Mouse (Mus musculus) liver, embryonic 16.5 days (tissue): ENCODE results near the gene Upf2. TPM values are rescaled to one million over a fixed set of nuclear protein-coding genes. Genes with fewer than 3 reads are reported as not detected.
A peak's percentile ranks its signal among the peaks of the same experiment; 100 is the strongest.

Source experiments
- ATAC-seq: fragments of 200-750 bp; cut with Nextera tagmentation; 2 replicates; pipeline ENCODE4 v1.8.0; 2017; ENCODE audit warnings: low read depth, mild to moderate bottlenecking, moderate number of reproducible peaks, moderate library complexity
- H3K27ac ChIP-seq: fragments of 300-500 bp; sonication (generic); 2 replicates; pipeline ENCODE4 v1.5.1; 2014; ENCODE audit warnings: mild to moderate bottlenecking, low read length
- H3K27me3 ChIP-seq: fragments of 300-500 bp; sonication (generic); 2 replicates; pipeline ENCODE4 v1.6.1; 2014; ENCODE audit warnings: low read depth, low read length, mixed read lengths; ENCODE audit not compliant: control insufficient read depth, insufficient read depth
- H3K36me3 ChIP-seq: fragments of 300-500 bp; sonication (generic); 2 replicates; pipeline ENCODE4 v1.6.1; 2014; ENCODE audit warnings: mild to moderate bottlenecking; ENCODE audit not compliant: control insufficient read depth, insufficient read depth
- H3K4me1 ChIP-seq: fragments of 300-500 bp; sonication (generic); 2 replicates; pipeline ENCODE4 v1.6.1; 2014; ENCODE audit warnings: low read depth, low read length, mixed read lengths; ENCODE audit not compliant: control insufficient read depth
- H3K4me2 ChIP-seq: fragments of 300-500 bp; sonication (generic); 2 replicates; pipeline ENCODE4 v1.6.1; 2014; ENCODE audit warnings: low read depth, low read length, mixed read lengths
- H3K4me3 ChIP-seq: fragments of 300-500 bp; sonication (generic); 2 replicates; pipeline ENCODE4 v1.5.1; 2014; ENCODE audit warnings: low read depth, mild to moderate bottlenecking, low read length
- H3K9ac ChIP-seq: fragments of 300-500 bp; sonication (generic); 2 replicates; pipeline ENCODE4 v1.6.1; 2014; ENCODE audit warnings: low read depth, low read length
- H3K9me3 ChIP-seq: fragments of 300-500 bp; sonication (generic); replicated peaks from 2 replicates; pipeline ENCODE4 v1.6.1; 2016; ENCODE audit warnings: low read length; ENCODE audit not compliant: control insufficient read depth
- whole genome bisulfite sequencing: fragments of 180-500 bp; shearing (Covaris S2); extraction: QIAGEN DNeasy Blood & Tissue Kit; methylation state at CpG from one replicate; pipeline ENCODE4 v1.1.7; 2014; ENCODE audit not compliant: insufficient replicate concordance; 5-methylcytosine and 5-hydroxymethylcytosine counted together
- polyA plus RNA-seq: library from polyadenylated mRNA; unstranded; fragments of >200 nt; fragmentation: Nextera tagmentation; extraction: Ambion mirVana; gene quantifications from 2 replicates; pipeline ENCODE4 v1.2.1, GENCODE M21; 2015

Upf2 gene
- polyA plus RNA-seq, 1 experiment from 2014 or later = 4.1 TPM

DNA sequence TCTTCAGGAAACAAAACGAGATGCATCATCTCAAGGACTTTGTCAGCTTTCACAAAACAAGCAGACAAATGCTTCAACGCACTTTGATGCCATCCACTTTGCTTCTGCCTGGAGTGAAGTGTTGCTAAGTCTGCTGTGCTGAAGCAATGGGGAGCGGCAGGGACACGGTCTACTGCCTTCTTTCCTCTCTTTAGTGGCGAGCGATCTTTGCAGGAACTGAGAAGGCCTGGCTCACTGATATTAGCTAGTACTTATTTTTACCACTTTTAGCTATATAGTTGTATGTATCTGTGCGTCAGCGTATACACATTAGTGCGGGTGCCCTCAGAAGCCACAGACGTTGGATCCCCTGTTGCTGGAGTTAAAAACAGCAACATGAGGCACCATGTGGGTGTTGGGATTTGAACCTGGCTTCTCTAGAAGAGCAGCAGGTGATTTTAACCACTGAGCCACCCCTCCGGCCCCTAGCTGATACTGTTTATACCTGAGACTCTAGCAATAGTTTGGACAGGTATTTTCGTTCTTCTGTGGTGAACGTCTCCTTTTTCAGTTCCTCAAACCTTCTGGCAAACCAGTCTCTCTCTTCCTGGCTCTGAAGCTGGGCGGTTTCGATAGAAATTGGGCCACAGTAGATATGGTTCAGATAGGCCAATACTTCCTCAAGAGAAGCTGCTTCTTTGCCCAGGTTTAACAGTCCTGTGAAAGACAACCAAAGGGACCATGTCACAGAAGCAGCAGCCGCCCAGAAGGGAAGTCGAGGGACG, 20.8 kb upstream of the Upf2 start:
- Histone ChIP-seq H3K27ac (no peak overlapping the region), H3K4me2 (no peak overlapping the region), H3K4me3 (no peak overlapping the region), H3K27me3 (no peaks in the 10 kb centered on the region), H3K9ac (no peak overlapping the region), H3K4me1 (no peaks in the 10 kb centered on the region), H3K36me3 (no peaks in the 10 kb centered on the region; the same call in 1 of the 2 replicates), H3K9me3 (no peaks in the 10 kb centered on the region)
- no peak for ATAC-seq
- 54% methylated on average over 18 of the region's 18 CpGs for WGBS

- 82% methylated on average over 5 of the region's 5 CpGs for WGBS
Observed at GRCm38 (mm10) chr2:5931938-5932337, 19.3 kb upstream of the Upf2 start.

DNA sequence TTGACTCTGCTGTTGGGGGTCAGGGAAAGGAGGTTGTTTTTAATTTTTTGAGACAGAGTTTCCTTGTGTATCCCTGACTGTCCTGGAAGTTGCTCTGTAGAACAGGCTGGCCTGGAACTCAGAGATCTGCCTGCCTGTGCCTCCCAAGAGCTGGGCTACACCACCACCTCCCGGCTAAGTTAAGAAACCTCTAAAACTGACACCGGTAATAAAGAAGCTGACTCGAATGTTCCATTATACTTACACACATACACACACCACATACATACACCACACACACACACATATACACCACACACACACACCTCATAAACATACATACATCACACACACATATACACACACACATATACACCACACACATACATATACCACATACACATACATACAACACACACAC, 16.3 kb upstream of the Upf2 start:
- Histone ChIP-seq H3K9me3 (no peaks in the 10 kb centered on the region), H3K4me1 (peaks cover 7% of the 10 kb centered on the region), H3K27me3 (no peaks in the 10 kb centered on the region), H3K4me3 (no peak overlapping the region), H3K4me2 (no peak overlapping the region), H3K27ac (no peak overlapping the region), H3K9ac (no peak overlapping the region), H3K36me3 (no peaks in the 10 kb centered on the region)
- ATAC-seq = no peak
- WGBS = 82% methylated on average over 3 of the region's 3 CpGs

More at GRCm38 (mm10) chr2:5931938-5932337, 19.3 kb upstream of the Upf2 start:
- no peak overlapping the region for H3K4me3 ChIP-seq
- H3K36me3 ChIP-seq = no peaks in the 10 kb centered on the region; the same call in 1 of the 2 replicates
- H3K4me1 ChIP-seq = no peaks in the 10 kb centered on the region
- no peak for ATAC-seq
- H3K9ac ChIP-seq = no peak overlapping the region
- H3K27me3 ChIP-seq = no peaks in the 10 kb centered on the region
- H3K27ac ChIP-seq = no peak overlapping the region
- no peaks in the 10 kb centered on the region for H3K9me3 ChIP-seq
- H3K4me2 ChIP-seq = no peak overlapping the region

GRCm38 (mm10) chr2:5936068-5936467, 15.2 kb upstream of the Upf2 start:
- H3K36me3 ChIP-seq = no peaks in the 10 kb centered on the region
- H3K27ac ChIP-seq = no peak overlapping the region
- H3K4me2 ChIP-seq = no peak overlapping the region
- H3K4me3 ChIP-seq = no peak overlapping the region
- H3K9me3 ChIP-seq = no peaks in the 10 kb centered on the region
- no peak overlapping the region for H3K9ac ChIP-seq
- no peak; the same call in 1 of the 2 replicates for ATAC-seq
- peaks cover 7% of the 10 kb centered on the region for H3K4me1 ChIP-seq
- H3K27me3 ChIP-seq = no peaks in the 10 kb centered on the region
- WGBS = 68% methylated on average over 6 of the region's 6 CpGs

DNA sequence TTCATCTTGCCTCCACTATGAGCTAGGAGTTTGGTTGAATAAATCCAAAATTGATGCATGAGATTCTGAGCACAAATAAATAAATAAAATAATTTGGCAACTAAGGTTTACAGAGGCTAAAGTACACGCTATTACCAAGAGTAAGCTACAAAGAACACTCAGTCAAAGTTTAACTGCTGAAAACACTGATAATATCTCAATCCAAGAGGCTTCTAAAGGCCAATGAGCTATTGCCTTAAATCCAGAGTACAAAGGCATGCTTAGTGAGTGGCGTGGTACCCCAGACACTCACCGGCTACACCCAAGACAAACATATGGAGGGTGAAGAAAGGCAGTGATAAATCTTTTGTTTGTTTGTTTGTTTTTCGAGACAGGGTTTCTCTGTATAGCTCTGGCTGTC, 14.7 kb upstream of the Upf2 start:
- Histone ChIP-seq H3K4me1 (peaks cover 7% of the 10 kb centered on the region), H3K27me3 (no peaks in the 10 kb centered on the region), H3K4me2 (no peak overlapping the region), H3K4me3 (no peak overlapping the region), H3K9ac (no peak overlapping the region), H3K9me3 (no peaks in the 10 kb centered on the region), H3K27ac (no peak overlapping the region), H3K36me3 (no peaks in the 10 kb centered on the region)
- WGBS = 63% methylated on average over 4 of the region's 4 CpGs
- peak; percentile 53; the same call in 1 of the 2 replicates for ATAC-seq

DNA sequence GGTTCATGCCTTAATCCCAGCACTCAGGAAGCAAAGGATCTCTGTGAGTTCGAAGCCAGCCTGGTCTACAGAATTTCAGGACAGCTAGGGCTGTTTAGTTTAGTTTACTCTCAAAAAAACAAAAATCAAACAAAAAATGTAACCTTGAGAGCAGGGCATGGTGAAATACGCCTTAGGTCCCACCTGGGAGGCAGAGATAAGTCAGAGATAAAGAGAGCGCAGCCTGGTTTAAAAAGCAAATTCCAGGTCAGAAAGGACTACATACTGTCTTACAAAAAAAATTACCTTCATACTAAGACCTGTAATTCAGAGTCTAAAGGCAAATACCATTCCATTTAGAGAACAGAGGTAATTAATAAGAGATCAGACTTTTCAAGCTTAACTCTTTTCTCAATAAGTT, 11.9 kb upstream of the Upf2 start:
- H3K27ac ChIP-seq = no peak overlapping the region
- WGBS = 31% methylated on average over 3 of the region's 3 CpGs
- H3K4me2 ChIP-seq = no peak overlapping the region
- H3K9me3 ChIP-seq = no peaks in the 10 kb centered on the region
- no peak overlapping the region for H3K4me3 ChIP-seq
- no peaks in the 10 kb centered on the region for H3K36me3 ChIP-seq
- no peaks in the 10 kb centered on the region for H3K27me3 ChIP-seq
- no peak for ATAC-seq
- peaks cover 16% of the 10 kb centered on the region for H3K4me1 ChIP-seq
- H3K9ac ChIP-seq = no peak overlapping the region

DNA sequence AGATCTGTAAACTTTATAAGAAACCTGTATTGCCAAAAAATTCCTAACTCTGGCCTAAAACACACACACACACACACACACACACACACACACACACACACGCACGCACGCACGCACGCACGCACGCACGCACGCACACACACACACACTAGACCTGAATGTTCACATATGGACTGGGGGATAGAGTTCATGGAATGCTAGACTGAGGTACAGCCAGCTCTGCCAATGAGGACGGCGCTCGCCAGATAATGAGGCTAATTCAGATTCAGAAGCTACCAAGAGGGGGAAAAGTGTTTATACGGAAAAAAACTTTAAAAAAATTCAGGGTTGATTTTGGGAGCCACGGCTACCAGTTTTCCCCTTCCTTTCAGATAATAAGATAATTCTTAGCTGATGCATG, 11.4 kb upstream of the Upf2 start:
- 76% methylated on average over 14 of the region's 14 CpGs for WGBS
- H3K4me1 ChIP-seq = peaks cover 16% of the 10 kb centered on the region
- H3K27me3 ChIP-seq = no peaks in the 10 kb centered on the region
- H3K36me3 ChIP-seq = no peaks in the 10 kb centered on the region
- H3K9me3 ChIP-seq = no peaks in the 10 kb centered on the region
- no peak overlapping the region for H3K27ac ChIP-seq
- no peak for ATAC-seq
- no peak overlapping the region for H3K4me3 ChIP-seq
- no peak overlapping the region for H3K4me2 ChIP-seq
- no peak overlapping the region for H3K9ac ChIP-seq

DNA sequence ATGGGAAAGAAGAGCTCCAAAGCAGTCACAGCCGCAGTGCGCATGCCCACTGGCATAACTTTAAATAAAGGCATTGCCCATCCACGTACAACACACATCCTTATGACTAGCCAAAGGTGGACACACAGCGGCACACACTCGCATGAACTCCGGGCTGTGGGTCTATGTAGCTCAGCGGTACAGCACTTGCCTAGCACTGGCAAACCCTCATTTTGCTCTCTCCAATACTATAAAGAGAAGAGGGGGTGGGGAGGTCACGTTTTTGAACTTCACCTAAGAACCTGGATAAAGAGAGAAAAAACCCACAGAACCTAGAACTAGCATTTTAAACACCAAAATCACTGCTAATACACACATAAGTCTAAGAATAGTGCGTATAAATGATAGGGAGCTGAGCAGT, 10.3 kb upstream of the Upf2 start:
- WGBS = 79% methylated on average over 9 of the region's 9 CpGs
- no peak overlapping the region for H3K27ac ChIP-seq
- H3K4me2 ChIP-seq = no peak overlapping the region
- H3K4me3 ChIP-seq = no peak overlapping the region
- peaks cover 17% of the 10 kb centered on the region for H3K4me1 ChIP-seq
- ATAC-seq = no peak
- no peak overlapping the region for H3K9ac ChIP-seq
- H3K36me3 ChIP-seq = no peaks in the 10 kb centered on the region
- no peaks in the 10 kb centered on the region for H3K27me3 ChIP-seq
- H3K9me3 ChIP-seq = no peaks in the 10 kb centered on the region

DNA sequence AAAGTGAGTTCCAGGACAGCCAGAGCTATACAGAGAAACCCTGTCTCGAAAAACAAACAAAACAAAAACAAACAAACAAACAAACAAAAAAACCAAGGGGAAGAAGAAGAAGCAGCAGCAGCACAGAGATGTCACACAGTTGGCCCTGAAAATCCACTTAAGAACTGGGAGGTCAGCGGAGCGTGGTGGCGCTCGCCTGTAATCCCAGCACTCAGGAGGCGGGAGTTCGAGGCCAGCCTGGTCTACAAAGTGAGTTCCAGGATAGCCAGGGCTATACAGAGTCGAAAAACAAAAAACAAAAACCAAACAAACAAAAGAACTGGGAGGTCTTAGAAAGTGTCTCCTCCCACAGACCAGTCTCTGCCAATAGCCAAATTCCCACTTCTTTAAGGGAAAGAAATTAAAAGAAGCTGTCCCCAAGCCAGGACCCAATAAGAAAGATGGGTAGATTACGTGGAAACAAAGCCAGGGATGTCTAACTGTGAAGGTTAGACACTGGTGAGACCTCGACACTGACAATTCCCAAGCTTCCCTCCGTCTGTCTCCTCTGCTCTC, 9.3 kb upstream of the Upf2 start:
- Histone ChIP-seq H3K4me3 (peak overlapping the region; percentile 74), H3K27me3 (no peaks in the 10 kb centered on the region), H3K4me1 (peaks cover 22% of the 10 kb centered on the region), H3K36me3 (no peaks in the 10 kb centered on the region), H3K4me2 (peak overlapping the region; percentile 81), H3K27ac (peak overlapping the region; percentile 53), H3K9me3 (no peaks in the 10 kb centered on the region), H3K9ac (peak overlapping the region; percentile 69)
- 58% methylated on average over 11 of the region's 11 CpGs for WGBS
- ATAC-seq = no peak
